Mouse (Mus musculus) megakaryocyte, adult 5-6 weeks (primary cell): ENCODE measurements at regions not wholly inside any gene's neighbourhood (a gene's known extent, or its start where the extent isn't known, plus 50 kb on each side); places are given as distances from the start of the nearest gene placed in this dataset.

ENCODE experiments used
- ATAC-seq: 2 replicates; pipeline ENCODE4 v1.8.0; 2016; ENCODE audit warnings: mild to moderate bottlenecking, inconsistent platforms; ENCODE audit not compliant: poor library complexity, severe bottlenecking

- no peak for ATAC-seq
Observed at GRCm38 (mm10) chr11:18437834-18438611, 484.3 kb upstream of the Etaa1 start.

GRCm38 (mm10) chr11:18421076-18421475 is 467.4 kb upstream of the Etaa1 start:
- ATAC-seq, result no peak

GRCm38 (mm10) chr11:18413769-18414168 is 460.1 kb upstream of the Etaa1 start:
- ATAC-seq, result no peak

GRCm38 (mm10) chr11:18408071-18408752 is 454.5 kb upstream of the Etaa1 start:
- ATAC-seq, result no peak

GRCm38 (mm10) chr11:18399561-18399960 is 445.9 kb upstream of the Etaa1 start:
- ATAC-seq, result no peak

- no peak for ATAC-seq
Observed at GRCm38 (mm10) chr11:18396397-18396796, 442.7 kb upstream of the Etaa1 start.

GRCm38 (mm10) chr11:18395631-18396030 is 442.0 kb upstream of the Etaa1 start:
- no peak for ATAC-seq

GRCm38 (mm10) chr11:18372813-18373332 is 419.2 kb upstream of the Etaa1 start:
- ATAC-seq, result no peak

GRCm38 (mm10) chr11:18371304-18371703 is 417.6 kb upstream of the Etaa1 start:
- ATAC-seq, result no peak

- no peak for ATAC-seq
Observed at GRCm38 (mm10) chr11:18370861-18371260, 417.2 kb upstream of the Etaa1 start.

GRCm38 (mm10) chr11:18354866-18355265 is 401.2 kb upstream of the Etaa1 start:
- ATAC-seq, result no peak

GRCm38 (mm10) chr11:18354156-18354555 is 400.5 kb upstream of the Etaa1 start:
- ATAC-seq, result no peak

GRCm38 (mm10) chr11:18347841-18348240 is 394.2 kb upstream of the Etaa1 start:
- no peak for ATAC-seq

GRCm38 (mm10) chr11:18313510-18314301 is 360.0 kb upstream of the Etaa1 start:
- ATAC-seq, result no peak

GRCm38 (mm10) chr11:18296194-18297125 is 342.8 kb upstream of the Etaa1 start:
- ATAC-seq, result no peak

GRCm38 (mm10) chr11:18278585-18279136 is 325.0 kb upstream of the Etaa1 start:
- no peak for ATAC-seq

- ATAC-seq, result no peak
Observed at GRCm38 (mm10) chr11:18272392-18272791, 318.7 kb upstream of the Etaa1 start.

- no peak for ATAC-seq
Observed at GRCm38 (mm10) chr11:18266161-18266560, 312.5 kb upstream of the Etaa1 start.

- ATAC-seq, result no peak
Observed at GRCm38 (mm10) chr11:18262901-18263300, 309.2 kb upstream of the Etaa1 start.

- ATAC-seq, result no peak
Observed at GRCm38 (mm10) chr11:18249236-18249635, 295.6 kb upstream of the Etaa1 start.
